Mouse (Mus musculus): ENCODE measurements around the gene Sult2a6. TPM values are rescaled to one million over a fixed set of nuclear protein-coding genes. Genes with fewer than 3 reads are reported as not detected.

Gene Sult2a6
- not detected in 2 replicates for polyA plus RNA-seq (2021; fragmentation: Nextera tagmentation)
- long read RNA-seq, experiment 1 = 0 reads
- long read RNA-seq, experiment 2 = 0 reads

GRCm38 (mm10) chr7:14254770-14255169 lies at the start of gene Sult2a6:
TSS of gene Sult2a6 (minus strand) at chr7:14254870.

Other genes with a start within 250 kb of the Sult2a6 start
- not detected in 2 replicates for gene Sult2a3, start 131.8 kb downstream of the Sult2a6 start, polyA plus RNA-seq (2021; fragmentation: Nextera tagmentation)
- gene Obox8, start 78.7 kb upstream of the Sult2a6 start, polyA plus RNA-seq (2021; fragmentation: Nextera tagmentation) = not detected in 2 replicates
- gene Sult2a8, start 191.9 kb upstream of the Sult2a6 start, polyA plus RNA-seq (2021; fragmentation: Nextera tagmentation) = not detected in 2 replicates
- gene Sult2a7, start 239.4 kb upstream of the Sult2a6 start, polyA plus RNA-seq (2021; fragmentation: Nextera tagmentation) = not detected in 2 replicates

Measured in layer of hippocampus, adult 6 months (tissue).